Mouse (Mus musculus) ES-E14 (cell line): ENCODE results near the gene Bspry. TPM values are rescaled to one million over a fixed set of nuclear protein-coding genes. Genes with fewer than 3 reads are reported as not detected.

ENCODE experiments used
- DNase-seq: peaks from one replicate; pipeline ENCODE4 v3.0.0-alpha.2; 2013; ENCODE audit warnings: low read depth, low spot score
- H3K27ac ChIP-seq: 2 replicates; pipeline ENCODE4 v1.5.1; 2012; ENCODE audit warnings: low read depth, mild to moderate bottlenecking, low read length, moderate library complexity, mixed read lengths; ENCODE audit not compliant: poor library complexity, insufficient read depth, severe bottlenecking
- H3K36me3 ChIP-seq: 2 replicates; pipeline ENCODE4 v1.6.1; 2012; ENCODE audit warnings: mild to moderate bottlenecking, low read length, moderate library complexity, mixed read lengths; ENCODE audit not compliant: control insufficient read depth, poor library complexity, insufficient read depth, severe bottlenecking
- H3K4me1 ChIP-seq, 2 experiments: fragments of 150-350 bp in 1 of 2; sonication (generic) in 1 of 2; 2 replicates each; pipeline ENCODE4 v1.6.1; 2012; ENCODE audit warnings: low read length in 2 of 2, mild to moderate bottlenecking in 1 of 2, mixed read lengths in 1 of 2; ENCODE audit not compliant: control insufficient read depth in 2 of 2, insufficient read depth in 2 of 2, poor library complexity in 1 of 2
- H3K4me3 ChIP-seq, 2 experiments: fragments of 150-350 bp in 1 of 2; sonication (generic) in 1 of 2; 2 replicates each; pipeline ENCODE4 v1.5.1; 2012; ENCODE audit warnings: low read length in 2 of 2, low read depth in 1 of 2, mild to moderate bottlenecking in 1 of 2, mixed read lengths in 1 of 2; ENCODE audit not compliant: insufficient read depth in 1 of 2, poor library complexity in 1 of 2, severe bottlenecking in 1 of 2
- H3K9ac ChIP-seq: 2 replicates; pipeline ENCODE4 v1.6.1; 2012; ENCODE audit warnings: low read depth, mild to moderate bottlenecking, low read length, mixed read lengths; ENCODE audit not compliant: poor library complexity, insufficient read depth, severe bottlenecking
- H3K9me3 ChIP-seq: fragments of 150-350 bp; sonication (generic); 2 replicates; pipeline ENCODE4 v1.6.1; 2012; ENCODE audit warnings: low read depth, mild to moderate bottlenecking, low read length; ENCODE audit not compliant: control insufficient read depth, insufficient read depth
- CHD2 ChIP-seq: IDR thresholded peaks from 2 replicates; pipeline ENCODE4 v1.6.1; 2014; ENCODE audit warnings: mild to moderate bottlenecking, low read depth, low read length, inconsistent platforms
- HCFC1 ChIP-seq: IDR thresholded peaks from 2 replicates; pipeline ENCODE4 v1.6.1; 2012; ENCODE audit warnings: low read length, inconsistent platforms, borderline replicate concordance; ENCODE audit not compliant: insufficient read depth
- MAFK ChIP-seq: IDR thresholded peaks from 2 replicates; pipeline ENCODE4 v1.6.1; 2014; ENCODE audit warnings: mild to moderate bottlenecking, low read depth, low read length, inconsistent platforms; ENCODE audit not compliant: insufficient read depth
- ZC3H11A ChIP-seq: IDR thresholded peaks from 2 replicates; pipeline ENCODE4 v1.6.1; 2012; ENCODE audit warnings: low read depth, mild to moderate bottlenecking, inconsistent platforms, low read length, borderline replicate concordance
- ZNF384 ChIP-seq: IDR thresholded peaks from 2 replicates; pipeline ENCODE4 v1.6.1; 2012; ENCODE audit warnings: low read depth, low read length, inconsistent platforms
- in situ Hi-C, 2 experiments: fragments of 600-800 bp; cut with MboI; formaldehyde crosslinking; loops; one replicate each; pipeline ENCODE4 v1.15.1; 2025; ENCODE audit warnings: low sequenced_read_pairs in 2 of 2, inconsistent platforms in 1 of 2; ENCODE audit not compliant: unreplicated experiment in 2 of 2
- total RNA-seq: library from RNA; depleted of rRNA; stranded (reverse); fragments of 300-350 nt; gene quantifications from 2 replicates; pipeline ENCODE4 v1.2.3, GENCODE M21; 2012

Bspry gene
- total RNA-seq, 1 experiment = 8.9 TPM

- in situ Hi-C loops = no loop called here
- TF ChIP-seq MAFK (no peak), ZC3H11A (no peak), HCFC1 (no peak), ZNF384 (no peak), CHD2 (no peak)
- H3K4me3 ChIP-seq = no peak within 1 kb of the TSS
Measured at GRCm38 (mm10) chr4:62435081-62435480, 44.8 kb upstream of the Bspry start, which contains the start of gene Rnf183. Rnf183 (minus strand) TSS chr4:62435252.

GRCm38 (mm10) chr4:62437256-62437778, 42.5 kb upstream of the Bspry start:
- H3K36me3 ChIP-seq = no peaks in the 10 kb centered on the region
- no peak overlapping the region for H3K9ac ChIP-seq
- no peak overlapping the region for H3K4me3 ChIP-seq
- H3K4me1 ChIP-seq = no peaks in the 10 kb centered on the region
- TF ChIP-seq HCFC1 = no peak
- no peak for TF ChIP-seq ZNF384
- TF ChIP-seq CHD2 = no peak
- no peak for TF ChIP-seq MAFK
- no peak for TF ChIP-seq ZC3H11A
- no peak for DNase-seq
- in situ Hi-C loops = no loop called here
- H3K27ac ChIP-seq = no peak overlapping the region
- no peaks in the 10 kb centered on the region for H3K9me3 ChIP-seq

More at GRCm38 (mm10) chr4:62435081-62435480, 44.8 kb upstream of the Bspry start, which contains the start of gene Rnf183:
- Histone ChIP-seq H3K36me3 (no peaks in the 10 kb centered on the region), H3K4me1 (no peaks in the 10 kb centered on the region), H3K9ac (no peak within 1 kb of the TSS), H3K27ac (no peak within 1 kb of the TSS), H3K9me3 (no peaks in the 10 kb centered on the region)
- DNase-seq = no peak

GRCm38 (mm10) chr4:62437871-62438270, 42.0 kb upstream of the Bspry start:
- no peaks in the 10 kb centered on the region for H3K36me3 ChIP-seq
- in situ Hi-C loops = no loop called here
- peaks cover 1% of the 10 kb centered on the region for H3K9me3 ChIP-seq
- TF ChIP-seq HCFC1 = no peak
- H3K4me1 ChIP-seq = no peaks in the 10 kb centered on the region
- H3K4me3 ChIP-seq = no peak overlapping the region
- no peak overlapping the region for H3K27ac ChIP-seq
- no peak for DNase-seq
- no peak overlapping the region for H3K9ac ChIP-seq

GRCm38 (mm10) chr4:62439793-62440192, 40.1 kb upstream of the Bspry start:
- peaks cover 8% of the 10 kb centered on the region for H3K9me3 ChIP-seq
- no peaks in the 10 kb centered on the region for H3K4me1 ChIP-seq
- no peak overlapping the region for H3K4me3 ChIP-seq
- no peak overlapping the region for H3K9ac ChIP-seq
- no peak for DNase-seq
- H3K36me3 ChIP-seq = no peaks in the 10 kb centered on the region
- no peak overlapping the region for H3K27ac ChIP-seq
- in situ Hi-C loops = no loop called here
- TF ChIP-seq MAFK (no peak), ZC3H11A (no peak), HCFC1 (no peak), ZNF384 (no peak), CHD2 (no peak)

- Histone ChIP-seq H3K9ac (no peak overlapping the region), H3K4me1 (no peaks in the 10 kb centered on the region), H3K4me3 (no peak overlapping the region), H3K27ac (no peak overlapping the region), H3K36me3 (no peaks in the 10 kb centered on the region), H3K9me3 (peaks cover 8% of the 10 kb centered on the region)
- in situ Hi-C loops = no loop called here
- DNase-seq = no peak
- TF ChIP-seq MAFK (no peak), HCFC1 (no peak), CHD2 (no peak), ZNF384 (no peak), ZC3H11A (no peak)
Measured at GRCm38 (mm10) chr4:62440544-62440943, 39.3 kb upstream of the Bspry start.
